Mouse (Mus musculus) testis, adult 2 months (tissue): Measurements from ENCODE around the gene Pin1.

ENCODE experiments used
- CTCF ChIP-seq: fragments of 200-500 bp; IDR thresholded peaks from 2 replicates; pipeline ENCODE4 v1.5.1; 2012; ENCODE audit warnings: low read depth, mild to moderate bottlenecking, inconsistent platforms, low read length, moderate library complexity; ENCODE audit not compliant: control insufficient read depth, insufficient read depth, insufficient replicate concordance
- POLR2A ChIP-seq: fragments of 200-500 bp; IDR thresholded peaks from 2 replicates; pipeline ENCODE4 v1.6.1; 2012; ENCODE audit warnings: low read depth, mild to moderate bottlenecking, inconsistent platforms, low read length, moderate library complexity; ENCODE audit not compliant: control insufficient read depth

DNA sequence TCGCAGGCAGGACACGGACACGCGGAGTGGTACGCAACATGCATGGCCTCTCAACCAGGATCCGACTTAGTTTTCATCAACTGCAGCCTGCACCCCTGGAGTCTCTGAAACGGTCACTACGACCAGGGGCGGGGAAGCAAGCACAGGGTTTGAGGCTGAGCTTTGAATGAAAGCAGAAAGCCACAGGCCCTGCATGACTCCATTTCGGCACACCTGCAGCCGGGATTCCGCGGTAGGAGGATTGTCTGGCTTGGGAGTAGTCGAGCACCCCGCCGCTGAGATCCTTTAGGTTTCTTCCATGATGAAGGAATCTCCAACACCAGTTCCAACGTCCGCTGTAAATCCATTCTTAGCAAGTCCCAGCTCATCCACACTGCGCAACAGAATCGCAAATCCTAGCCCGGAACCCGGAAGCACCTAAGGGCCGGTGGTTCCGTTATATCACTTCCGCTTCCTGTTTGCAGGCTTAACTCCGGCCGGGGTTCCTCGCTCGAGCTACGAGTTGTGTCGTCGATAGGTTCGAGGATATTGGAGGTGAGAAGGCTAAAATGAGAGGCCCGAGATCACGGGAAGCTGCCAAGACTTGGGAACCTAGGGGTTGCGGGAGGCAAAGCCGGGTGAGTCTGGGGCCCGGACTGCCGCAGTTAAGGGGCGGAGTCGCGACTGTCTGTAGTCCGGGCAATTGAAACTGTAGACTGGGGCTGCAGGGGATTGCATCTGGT, 7.4 kb upstream of the Pin1 start, which contains the start of gene Fbxl12:
- TF ChIP-seq CTCF, result no peak
- peak; percentile 69 for TF ChIP-seq POLR2A
